Mouse (Mus musculus): ENCODE measurements around the gene 9330159F19Rik. TPM values are rescaled to one million over a fixed set of nuclear protein-coding genes. Genes with fewer than 3 reads are reported as not detected.

The 9330159F19Rik gene
- polyA plus RNA-seq, 1 experiment from 2014 or later = 23.1 TPM

DNA sequence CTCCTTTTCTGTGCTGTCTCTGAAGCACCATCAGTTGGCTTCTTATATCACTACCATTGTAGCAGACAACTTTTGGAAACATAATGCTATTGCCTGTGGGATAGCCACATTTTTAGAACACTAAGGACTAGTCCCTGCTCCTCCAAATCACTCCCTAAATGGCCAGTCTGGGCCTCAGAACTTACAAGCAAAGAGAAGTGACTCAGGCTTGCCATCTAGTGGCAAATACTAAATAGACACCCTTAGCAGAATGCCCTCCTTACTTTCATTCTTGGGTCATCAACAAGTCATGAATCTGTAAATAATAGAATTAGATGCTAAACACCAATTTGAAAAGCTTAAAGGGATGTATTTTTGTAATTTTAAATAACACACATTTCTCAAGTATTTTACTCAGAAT, 4.7 kb upstream of the 9330159F19Rik start:
- no peak overlapping the region for H3K27ac ChIP-seq
- no peaks in the 10 kb centered on the region for H3K27me3 ChIP-seq
- H3K36me3 ChIP-seq (ENCODE audit: poor library complexity, severe bottlenecking) = peaks cover 12% of the 10 kb centered on the region; the same call in 1 of the 2 replicates
- H3K9me3 ChIP-seq (replicated peaks) = no peaks in the 10 kb centered on the region
- peak; percentile 54; the same call in 1 of the 2 replicates for ATAC-seq
- H3K4me3 ChIP-seq = no peak overlapping the region
- H3K9ac ChIP-seq = no peak overlapping the region
- no peak overlapping the region for H3K4me2 ChIP-seq
- H3K4me1 ChIP-seq = peaks cover 13% of the 10 kb centered on the region

GRCm38 (mm10) chr10:29208735-29209134, 2.7 kb upstream of the 9330159F19Rik start:
- Histone ChIP-seq H3K27me3 (no peaks in the 10 kb centered on the region), H3K9me3 (replicated peaks) (no peaks in the 10 kb centered on the region), H3K9ac (no peak overlapping the region), H3K36me3 (ENCODE audit: poor library complexity, severe bottlenecking) (peaks cover 9% of the 10 kb centered on the region; the same call in 1 of the 2 replicates), H3K27ac (no peak overlapping the region), H3K4me2 (no peak overlapping the region), H3K4me1 (peaks cover 18% of the 10 kb centered on the region), H3K4me3 (no peak overlapping the region)
- 53% methylated on average over 3 of the region's 3 CpGs for WGBS
- no peak for ATAC-seq

- Histone ChIP-seq H3K27ac (no peak overlapping the region), H3K36me3 (ENCODE audit: poor library complexity, severe bottlenecking) (0 out of 2 replicates have a peak, but pooled peaks cover 3% of the 10 kb centered on the region), H3K9me3 (replicated peaks) (no peaks in the 10 kb centered on the region), H3K9ac (no peak overlapping the region), H3K27me3 (no peaks in the 10 kb centered on the region), H3K4me1 (peaks cover 42% of the 10 kb centered on the region), H3K4me3 (no peak overlapping the region), H3K4me2 (no peak overlapping the region)
- ATAC-seq = peak; percentile 34; the same call in 1 of the 2 replicates
- WGBS = 20% methylated on average over 3 of the region's 3 CpGs
These were observed 2.2 kb downstream of the 9330159F19Rik start for GRCm38 (mm10) chr10:29213534-29214100.

DNA sequence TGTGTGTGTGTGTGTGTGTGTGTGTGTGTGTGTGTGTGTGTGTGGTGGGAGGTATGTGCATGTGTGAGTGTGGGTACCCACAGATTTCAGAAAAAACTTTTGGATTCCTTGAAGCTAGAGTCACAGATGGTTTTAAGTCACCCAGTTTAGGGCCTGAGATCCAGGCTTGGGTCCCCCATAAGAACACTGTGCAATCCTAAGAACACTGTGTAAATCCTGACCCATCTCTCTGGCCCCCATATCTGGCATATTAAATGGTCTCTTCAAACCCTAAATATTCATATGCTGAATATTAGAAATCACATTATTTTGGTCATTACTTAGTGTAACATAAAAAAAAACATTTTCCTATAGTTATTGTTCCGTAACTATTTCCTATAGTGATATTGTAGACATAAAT, 5.6 kb downstream of the 9330159F19Rik start:
- Histone ChIP-seq H3K27ac (no peak overlapping the region), H3K9me3 (replicated peaks) (no peaks in the 10 kb centered on the region), H3K4me3 (no peak overlapping the region), H3K4me2 (no peak overlapping the region), H3K4me1 (peaks cover 27% of the 10 kb centered on the region), H3K36me3 (ENCODE audit: poor library complexity, severe bottlenecking) (peaks cover 3% of the 10 kb centered on the region), H3K9ac (no peak overlapping the region), H3K27me3 (no peaks in the 10 kb centered on the region)
- peak; percentile 43; the same call in 1 of the 2 replicates for ATAC-seq
- 94% methylated on average over 1 of the region's 1 CpGs for WGBS

GRCm38 (mm10) chr10:29217451-29217850, 6.0 kb downstream of the 9330159F19Rik start:
- H3K4me1 ChIP-seq = peaks cover 27% of the 10 kb centered on the region
- WGBS = 51% methylated on average over 2 of the region's 2 CpGs
- H3K4me3 ChIP-seq = no peak overlapping the region
- no peaks in the 10 kb centered on the region for H3K27me3 ChIP-seq
- peaks cover 8% of the 10 kb centered on the region for H3K36me3 ChIP-seq (ENCODE audit: poor library complexity, severe bottlenecking)
- H3K27ac ChIP-seq = no peak overlapping the region
- H3K9ac ChIP-seq = no peak overlapping the region
- no peak overlapping the region for H3K4me2 ChIP-seq
- no peaks in the 10 kb centered on the region for H3K9me3 ChIP-seq (replicated peaks)
- ATAC-seq = peak; percentile 80

GRCm38 (mm10) chr10:29225329-29225728, 13.9 kb downstream of the 9330159F19Rik start:
- H3K4me2 ChIP-seq = no peak overlapping the region
- H3K27ac ChIP-seq = no peak overlapping the region
- 95% methylated on average over 4 of the region's 4 CpGs for WGBS
- ATAC-seq = no peak
- no peak overlapping the region for H3K4me3 ChIP-seq
- no peak overlapping the region for H3K9ac ChIP-seq
- H3K4me1 ChIP-seq = no peaks in the 10 kb centered on the region
- H3K27me3 ChIP-seq = no peaks in the 10 kb centered on the region
- peaks cover 40% of the 10 kb centered on the region for H3K36me3 ChIP-seq (ENCODE audit: poor library complexity, severe bottlenecking)
- no peaks in the 10 kb centered on the region for H3K9me3 ChIP-seq (replicated peaks)

- ATAC-seq = peak; percentile 53; the same call in 1 of the 2 replicates
- WGBS = 86% methylated on average over 2 of the region's 2 CpGs
- no peaks in the 10 kb centered on the region for H3K4me1 ChIP-seq
- no peak overlapping the region for H3K27ac ChIP-seq
- H3K4me2 ChIP-seq = no peak overlapping the region
- H3K36me3 ChIP-seq (ENCODE audit: poor library complexity, severe bottlenecking) = peaks cover 20% of the 10 kb centered on the region
- H3K27me3 ChIP-seq = no peaks in the 10 kb centered on the region
- H3K9me3 ChIP-seq (replicated peaks) = no peaks in the 10 kb centered on the region
- H3K4me3 ChIP-seq = no peak overlapping the region
- H3K9ac ChIP-seq = no peak overlapping the region
These were observed 19.8 kb downstream of the 9330159F19Rik start for GRCm38 (mm10) chr10:29231208-29231607.

Other genes with a start within 250 kb of the 9330159F19Rik start
- gene 2310057J18Rik, start 225.3 kb upstream of the 9330159F19Rik start, polyA plus RNA-seq (2015; fragmentation: Nextera tagmentation; extraction: Ambion mirVana) = not detected in 2 replicates
- gene Soga3, start 67.8 kb upstream of the 9330159F19Rik start, polyA plus RNA-seq (2015; fragmentation: Nextera tagmentation; extraction: Ambion mirVana) = 60.4 and 65.3 TPM in 2 replicates
- gene Gm49353, start 12.7 kb upstream of the 9330159F19Rik start, polyA plus RNA-seq (2015; fragmentation: Nextera tagmentation; extraction: Ambion mirVana) = 13.0 and 19.1 TPM in 2 replicates
- gene Echdc1, start 101.6 kb downstream of the 9330159F19Rik start, polyA plus RNA-seq (2015; fragmentation: Nextera tagmentation; extraction: Ambion mirVana) = 21.2 and 24.3 TPM in 2 replicates
- gene Rnf146, start 150.8 kb downstream of the 9330159F19Rik start, polyA plus RNA-seq (2015; fragmentation: Nextera tagmentation; extraction: Ambion mirVana) = 80.5 and 86.1 TPM in 2 replicates

Measured in forebrain, embryonic 13.5 days (tissue).